Mouse (Mus musculus) skeletal muscle tissue, adult 2 months (tissue): ENCODE results near the gene Coq8b.

Experiments used
- DNase-seq: peaks from one replicate; pipeline ENCODE4 v3.0.0-alpha.2; 2012; ENCODE audit warnings: low read depth, low spot score

Coq8b gene

GRCm38 (mm10) chr7:27307551-27307950 is 74.7 kb downstream of the Coq8b start:
- no peak for DNase-seq
